Mouse (Mus musculus) adrenal gland, postnatal 0 days (tissue): ENCODE measurements around the gene Rnf133. TPM values are rescaled to one million over a fixed set of nuclear protein-coding genes. Genes with fewer than 3 reads are reported as not detected.

Source experiments
- polyA plus RNA-seq: library from polyadenylated mRNA; unstranded; fragments of >200 nt; fragmentation: Nextera tagmentation; extraction: Ambion mirVana; gene quantifications from 2 replicates; pipeline ENCODE4 v1.2.1, GENCODE M21; 2015

Gene Rnf133
- not detected in 2 replicates for polyA plus RNA-seq

GRCm38 (mm10) chr6:23650205-23650604 lies at the start of gene Rnf133:
Rnf133 (minus strand) TSS chr6:23650305.

GRCm38 (mm10) chr6:23655036-23655435 lies 4.9 kb upstream of the Rnf133 start, which contains the start of gene Rnf148:
Rnf148 (minus strand) TSS chr6:23655136.

Other genes starting within 250 kb of the Rnf133 start
- not detected in 2 replicates for gene Rnf148, start 4.8 kb upstream of the Rnf133 start, polyA plus RNA-seq
- 1.3 and 4.6 TPM in 2 replicates for gene Cadps2, start 189.1 kb upstream of the Rnf133 start, polyA plus RNA-seq